Mouse (Mus musculus) inflammation-experienced regulatory T-cells, adult 6 months (primary cell): ENCODE results near the gene Glrx5. TPM values are rescaled to one million over a fixed set of nuclear protein-coding genes. Genes with fewer than 3 reads are reported as not detected.
A peak's percentile ranks its signal among the peaks of the same experiment; 100 is the strongest.

Experiments used
- ATAC-seq: one replicate; pipeline ENCODE4 v1.8.0; 2017
- polyA plus RNA-seq, 3 experiments: library from polyadenylated mRNA; unstranded; fragments of 100-300 nt; shearing (Covaris generic); gene quantifications; one replicate each; pipeline ENCODE4 v1.2.1; 2017

The Glrx5 gene
- 1 to 10 TPM; 4.0 to 6.9 (median 6.6) TPM for polyA plus RNA-seq

DNA sequence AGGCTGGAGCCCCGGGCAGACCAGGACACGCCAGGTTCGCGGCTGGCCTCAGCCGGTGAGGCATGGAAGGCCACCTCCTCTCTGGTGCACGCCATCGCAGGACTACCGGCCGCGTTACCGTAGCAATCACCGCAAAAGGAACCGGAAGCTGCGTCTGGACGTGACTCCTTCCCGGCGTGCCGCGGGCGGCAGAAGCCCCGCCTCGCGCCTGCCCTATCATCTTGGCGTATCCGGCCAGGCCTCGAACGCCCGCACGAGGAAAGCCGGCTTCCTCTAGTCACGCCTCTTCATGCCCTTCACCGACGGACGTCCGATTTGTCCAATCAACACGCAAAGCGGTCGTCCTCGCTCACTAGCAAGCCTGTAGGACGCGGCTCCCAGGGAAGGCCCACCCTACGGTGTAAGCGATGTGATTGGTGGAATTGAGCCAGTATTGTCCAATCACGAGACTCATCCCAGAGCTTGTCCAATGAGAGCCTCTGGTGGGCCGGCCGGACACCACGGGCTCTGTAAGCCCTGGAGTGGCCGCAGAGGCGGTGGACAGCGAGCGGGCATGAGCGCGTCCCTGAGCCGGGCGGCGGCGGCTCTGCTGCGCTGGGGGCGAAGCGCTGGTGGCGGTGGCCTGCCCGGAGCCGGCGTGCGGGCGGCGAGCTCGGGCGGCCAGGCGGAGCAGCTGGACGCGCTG lies at the start of gene Glrx5:
Gene Glrx5 (plus strand): TSS at position 542 of the 685 bp plus-strand sequence.
- peak; percentile 93 for ATAC-seq

DNA sequence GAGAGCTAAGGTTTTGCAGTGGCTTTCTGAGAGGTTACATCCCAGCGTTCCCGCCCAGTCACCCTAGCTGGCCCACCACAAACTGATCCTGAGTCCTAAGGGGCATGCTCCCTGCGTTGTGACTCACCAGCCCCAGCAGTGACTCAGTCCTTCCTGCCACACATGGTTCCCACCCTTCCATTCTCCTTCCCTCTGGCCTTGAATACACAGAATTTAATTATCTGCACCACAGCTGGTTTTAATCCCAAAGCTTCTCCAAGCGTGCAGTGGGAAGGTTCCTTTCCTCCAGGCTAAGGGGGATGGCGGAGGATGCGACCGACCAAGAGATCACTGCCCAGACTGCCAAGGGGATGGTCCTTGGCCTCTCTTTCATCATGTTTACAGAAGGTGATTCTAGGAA lies 49.0 kb upstream of the Glrx5 start:
- ATAC-seq, result no peak

DNA sequence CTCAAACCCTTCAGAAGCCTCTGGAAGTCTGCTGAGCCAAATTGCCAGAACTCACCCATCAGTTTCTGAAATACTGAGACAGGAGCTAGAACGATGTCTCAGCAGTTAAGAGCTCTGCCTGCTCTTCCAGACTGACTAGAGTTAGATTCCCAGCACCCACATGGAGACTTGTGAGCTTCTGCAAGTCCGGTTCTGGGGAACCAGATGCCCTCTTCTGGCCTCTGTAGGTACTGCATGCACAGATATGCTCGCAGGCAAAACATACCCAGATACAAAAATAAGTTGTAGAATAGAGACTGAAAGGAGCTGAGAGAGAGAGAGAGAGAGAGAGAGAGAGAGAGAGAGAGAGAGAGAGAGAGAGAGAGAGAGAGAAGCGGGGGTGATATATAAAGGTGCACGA lies 47.4 kb upstream of the Glrx5 start:
- no peak for ATAC-seq

DNA sequence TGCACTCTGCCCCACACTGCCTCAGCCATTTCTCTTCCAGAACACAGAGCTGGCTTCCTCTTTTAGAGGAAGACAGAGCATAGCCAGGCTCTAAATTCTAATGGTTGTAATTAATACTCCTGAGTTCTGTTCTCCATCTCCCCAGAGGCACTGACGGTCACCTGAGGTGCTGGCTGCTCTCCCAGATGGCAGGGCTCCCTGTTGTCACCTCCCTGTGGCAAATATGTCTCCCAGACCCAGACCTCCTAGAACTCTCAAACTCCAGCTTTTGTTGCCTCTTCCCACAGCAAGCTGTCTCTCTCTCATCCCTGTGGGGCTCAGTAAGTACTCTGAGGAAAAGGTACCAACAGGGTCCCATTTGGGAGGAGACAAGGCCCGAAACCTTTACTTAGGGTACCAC lies 46.5 kb upstream of the Glrx5 start:
- no peak for ATAC-seq

- no peak for ATAC-seq
These were observed 45.7 kb upstream of the Glrx5 start for GRCm38 (mm10) chr12:104986781-104987180.

DNA sequence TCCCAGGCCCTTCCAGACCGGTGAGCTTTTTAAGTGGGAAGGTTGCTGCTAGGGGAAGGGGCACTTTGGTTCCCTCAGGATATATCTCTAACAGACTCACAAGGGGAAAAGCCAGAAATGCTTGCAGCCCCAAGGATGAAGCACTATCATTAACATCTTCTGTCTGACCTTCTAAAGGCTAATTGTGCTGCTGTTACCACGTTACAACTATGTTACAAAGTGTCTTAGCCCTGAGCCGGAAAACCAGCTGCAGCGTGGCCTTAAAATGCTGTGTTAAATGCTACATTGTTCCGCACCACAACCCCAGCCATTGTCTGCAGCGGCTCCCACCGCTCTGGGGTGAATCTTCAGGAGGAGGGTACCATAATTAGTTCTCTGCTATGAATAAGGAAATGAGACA lies 44.6 kb upstream of the Glrx5 start:
- no peak for ATAC-seq

- ATAC-seq, result peak; percentile 94
These were observed 41.6 kb upstream of the Glrx5 start for GRCm38 (mm10) chr12:104990741-104991454.

GRCm38 (mm10) chr12:104992123-104992741 lies 40.3 kb upstream of the Glrx5 start:
- ATAC-seq, result no peak

- no peak for ATAC-seq
These were observed 39.6 kb upstream of the Glrx5 start for GRCm38 (mm10) chr12:104992838-104993237.

- no peak for ATAC-seq
These were observed 37.1 kb upstream of the Glrx5 start for GRCm38 (mm10) chr12:104995259-104995876.

DNA sequence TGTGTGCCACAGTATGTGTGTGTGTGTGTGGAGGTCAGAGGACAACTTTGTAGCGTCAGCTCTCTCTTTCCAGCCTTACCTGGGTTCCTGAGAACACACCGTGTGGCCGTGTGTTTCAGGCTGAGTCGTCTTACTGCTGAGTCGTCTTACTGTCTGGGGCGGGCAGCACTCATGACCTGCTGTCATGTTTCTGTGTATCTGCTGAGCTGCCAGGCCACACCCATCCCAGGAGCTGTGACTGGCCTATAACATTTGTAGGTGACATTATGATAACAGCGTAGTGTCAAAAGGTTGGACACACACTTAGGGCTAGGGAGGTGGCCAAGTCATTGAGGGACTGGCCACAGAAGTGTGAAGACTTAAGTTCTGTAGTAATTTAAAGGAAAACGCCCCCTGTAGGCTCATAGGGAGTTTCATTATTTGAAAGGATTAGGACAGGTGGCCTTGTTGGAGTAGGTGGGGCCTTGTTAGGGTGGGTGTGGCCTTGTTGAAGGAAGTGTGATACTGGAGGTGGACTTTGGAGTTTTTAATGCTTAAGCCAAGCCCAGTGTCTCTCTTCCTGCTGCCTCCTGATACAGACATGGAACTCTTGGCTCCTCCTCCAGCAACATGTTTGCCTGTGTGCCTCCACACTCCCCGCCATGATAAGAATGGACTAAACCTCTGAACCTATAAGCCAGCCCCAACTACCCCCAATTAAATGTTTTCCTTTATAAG lies 36.3 kb upstream of the Glrx5 start:
- no peak for ATAC-seq

- no peak for ATAC-seq
These were observed 35.3 kb upstream of the Glrx5 start for GRCm38 (mm10) chr12:104997159-104997558.

DNA sequence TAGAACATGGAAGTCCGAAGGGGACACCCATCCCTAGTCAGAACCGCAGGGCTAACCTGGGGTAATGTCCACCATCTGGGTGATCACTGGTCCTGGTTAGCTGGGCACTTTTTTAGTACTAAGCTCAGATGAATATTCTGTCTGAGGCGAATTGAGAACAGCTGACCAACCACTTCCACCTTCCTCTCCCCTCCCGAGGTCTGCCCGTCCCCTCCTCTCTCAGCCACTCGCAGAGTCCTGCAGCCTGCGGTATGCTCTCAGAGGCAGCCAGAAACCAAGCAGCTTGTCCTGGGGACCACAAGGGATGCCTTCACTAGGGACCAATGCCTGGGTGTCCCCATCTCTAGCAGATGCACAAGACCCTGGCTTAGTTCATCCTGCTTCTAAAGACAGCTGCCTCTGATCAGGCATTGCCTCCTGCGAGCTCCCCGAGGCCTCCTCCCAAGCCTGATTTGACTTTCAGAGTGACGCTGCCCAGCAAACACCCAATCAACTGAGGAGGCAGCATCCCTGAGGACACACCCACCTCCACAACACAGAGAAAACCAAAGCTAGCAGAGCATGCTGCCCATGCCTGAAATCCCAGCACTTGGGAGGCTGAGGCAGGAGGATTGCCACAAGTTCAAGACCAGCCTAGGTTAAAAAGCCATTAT lies 34.7 kb upstream of the Glrx5 start:
- ATAC-seq, result no peak

- no peak for ATAC-seq
These were observed 33.9 kb upstream of the Glrx5 start for GRCm38 (mm10) chr12:104998541-104998940.

- ATAC-seq, result no peak
These were observed 33.3 kb upstream of the Glrx5 start for GRCm38 (mm10) chr12:104999171-104999570.

- ATAC-seq, result peak; percentile 75
These were observed 31.8 kb upstream of the Glrx5 start for GRCm38 (mm10) chr12:105000487-105001283.

GRCm38 (mm10) chr12:105001317-105001716 lies 31.2 kb upstream of the Glrx5 start:
- no peak for ATAC-seq

DNA sequence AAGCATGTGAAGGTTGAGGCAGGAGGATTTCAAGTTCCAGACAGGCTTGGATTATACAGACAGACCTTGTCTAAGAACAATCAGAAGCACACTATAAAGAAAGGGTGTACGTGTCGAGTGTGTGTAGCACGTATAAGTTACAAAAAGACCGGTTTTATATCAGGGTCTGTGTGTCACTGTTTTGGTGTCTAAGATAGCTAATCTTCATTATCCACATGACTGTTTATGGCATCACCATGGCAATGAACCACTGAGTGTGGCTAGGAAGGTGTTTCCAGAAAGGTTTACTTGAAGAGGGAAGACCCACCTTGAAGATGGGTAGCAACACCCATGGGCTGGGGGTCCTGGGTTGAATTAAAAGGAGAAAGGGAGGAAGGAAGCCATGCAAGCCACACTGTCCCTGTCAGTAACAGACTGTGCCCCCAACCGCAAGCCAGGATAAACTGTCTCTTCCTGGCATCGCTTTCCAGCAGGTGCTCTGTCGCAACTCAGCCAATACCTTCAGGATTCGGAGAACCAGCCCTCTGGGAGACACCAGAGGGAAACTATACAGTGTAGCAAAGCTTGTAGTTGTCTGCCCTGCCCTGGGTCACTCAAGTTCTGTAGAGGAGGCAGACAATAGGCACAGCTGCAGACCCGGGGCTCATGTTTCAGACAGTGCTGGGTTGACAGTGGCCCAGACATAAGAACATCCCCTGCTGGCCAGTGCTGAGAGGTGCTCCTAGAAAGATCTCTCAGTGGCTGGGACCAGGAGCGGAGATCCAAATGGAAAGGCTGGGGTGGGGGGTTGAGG lies 30.0 kb upstream of the Glrx5 start:
- ATAC-seq, result no peak

GRCm38 (mm10) chr12:105003158-105003557 lies 29.3 kb upstream of the Glrx5 start:
- no peak for ATAC-seq

- ATAC-seq, result no peak
These were observed 28.8 kb upstream of the Glrx5 start for GRCm38 (mm10) chr12:105003715-105004114.
